Mouse (Mus musculus) ES-Bruce4 (cell line): ENCODE measurements around the gene Tfg.

ENCODE experiments used
- CTCF ChIP-seq: IDR thresholded peaks from one replicate; pipeline ENCODE4 v1.8.1; 2011; ENCODE audit warnings: low read depth, low read length
- EP300 ChIP-seq: IDR thresholded peaks from 2 replicates; pipeline ENCODE4 v1.6.1; 2011; ENCODE audit warnings: low read depth, low read length; ENCODE audit not compliant: insufficient read depth
- POLR2A ChIP-seq: IDR thresholded peaks from one replicate; pipeline ENCODE4 v1.8.1; 2011; ENCODE audit warnings: low read length; ENCODE audit not compliant: insufficient read depth

- TF ChIP-seq CTCF (no peak), POLR2A (no peak), EP300 (no peak)
Observed at GRCm38 (mm10) chr16:56686747-56687146, 30.5 kb downstream of the Tfg start.
